Mouse (Mus musculus): ENCODE data around the gene D430041D05Rik.

- TF ChIP-seq CTCF (IDR thresholded peaks at IDR 0.05; ENCODE audit: low read depth), result no peak
- TF ChIP-seq EP300 (optimal IDR thresholded peaks at IDR 0.05), result no peak
Observed at GRCm38 (mm10) chr2:104163418-104163817, 247.4 kb downstream of the D430041D05Rik start.
